Mouse (Mus musculus): ENCODE measurements at regions not wholly inside any gene's neighbourhood (a gene's known extent, or its start where the extent isn't known, plus 50 kb on each side); places are given as distances from the start of the nearest gene placed in this dataset.
A peak's percentile ranks its signal among the peaks of the same experiment; 100 is the strongest.
"Not testable (repeated sequence)": the region's sequence is repeated elsewhere in the genome, so short reads cannot be mapped to it uniquely, and the experiment has no call there.

DNA sequence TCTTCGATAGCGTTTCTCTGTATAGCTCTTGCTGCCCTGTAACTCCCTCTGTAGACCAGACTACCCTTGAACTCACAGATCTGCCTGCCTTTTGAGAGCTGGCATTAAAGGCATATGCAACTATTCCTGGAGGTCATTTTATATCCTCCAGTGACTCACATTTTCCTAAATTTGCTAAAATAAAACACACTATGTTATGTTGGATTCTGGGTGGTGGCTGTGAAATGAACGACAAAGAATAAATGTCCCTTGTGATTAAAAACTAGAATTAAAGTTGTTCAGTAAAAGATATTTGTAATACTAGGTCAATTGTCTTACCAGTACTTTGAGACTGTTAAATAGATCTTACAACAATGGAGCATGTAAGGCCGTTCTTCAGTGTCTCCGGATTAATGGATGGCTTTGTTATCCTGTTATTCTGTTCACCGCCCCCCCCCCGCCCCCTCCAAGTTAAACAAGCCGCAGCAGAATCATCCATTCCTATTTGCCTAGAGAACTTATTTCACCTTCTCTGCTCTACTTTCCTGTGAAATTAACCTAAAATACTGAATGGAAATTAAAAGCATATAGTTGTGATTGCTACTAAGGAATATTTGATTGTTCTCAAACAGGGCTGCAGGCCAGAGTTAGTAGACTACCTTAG, 240.4 kb downstream of the Mef2c start:
- DNase-seq, result no peak

DNA sequence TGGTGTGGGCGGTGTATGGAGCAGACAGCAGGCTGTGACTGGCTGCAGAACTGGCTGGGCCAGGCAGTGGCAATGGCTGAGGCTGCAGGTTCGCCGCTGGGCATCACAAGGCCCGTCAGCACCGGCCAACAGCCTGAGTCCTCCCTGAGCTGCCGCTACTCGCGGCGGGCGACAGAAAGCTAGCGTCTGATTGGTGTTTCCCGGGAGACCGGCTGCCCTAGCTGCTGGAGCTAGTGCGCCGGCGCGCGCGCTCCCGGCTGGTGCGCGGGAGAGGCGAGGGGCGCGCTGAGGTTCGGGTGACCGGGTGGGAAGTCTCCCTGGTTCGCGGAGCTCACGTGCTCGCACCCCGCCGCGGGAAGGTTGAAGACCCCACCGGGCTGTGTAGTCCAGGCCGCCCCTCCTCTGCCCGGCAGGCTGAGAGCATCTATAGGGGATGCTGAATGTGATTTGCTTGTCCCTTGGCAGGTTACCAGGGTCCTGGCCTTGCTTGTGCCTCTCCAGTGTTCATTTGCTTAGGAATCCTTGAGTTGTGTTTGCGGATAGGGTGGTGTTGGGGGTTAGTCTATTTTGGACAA, 241.2 kb downstream of the Mef2c start:
- peak; percentile 74 for DNase-seq

DNA sequence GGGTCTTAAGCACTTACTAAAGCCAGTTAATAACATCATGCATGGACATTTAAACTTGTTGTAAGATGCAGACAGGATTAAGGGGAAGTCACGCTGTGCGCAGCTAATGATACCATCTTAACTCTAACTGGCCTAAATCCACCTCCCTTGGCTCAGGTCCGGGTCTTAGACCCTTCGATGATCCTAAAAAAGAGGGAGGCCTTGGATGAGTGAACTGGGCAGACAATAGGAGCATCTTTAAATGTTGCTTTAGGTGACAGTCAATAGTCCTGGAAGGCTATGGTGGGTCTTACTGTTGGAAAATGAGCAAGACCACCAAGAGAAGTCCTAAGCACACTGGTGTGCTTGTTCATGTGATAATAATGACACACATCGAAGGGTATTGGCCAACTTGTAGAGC, 242.1 kb downstream of the Mef2c start:
- DNase-seq, result no peak

DNA sequence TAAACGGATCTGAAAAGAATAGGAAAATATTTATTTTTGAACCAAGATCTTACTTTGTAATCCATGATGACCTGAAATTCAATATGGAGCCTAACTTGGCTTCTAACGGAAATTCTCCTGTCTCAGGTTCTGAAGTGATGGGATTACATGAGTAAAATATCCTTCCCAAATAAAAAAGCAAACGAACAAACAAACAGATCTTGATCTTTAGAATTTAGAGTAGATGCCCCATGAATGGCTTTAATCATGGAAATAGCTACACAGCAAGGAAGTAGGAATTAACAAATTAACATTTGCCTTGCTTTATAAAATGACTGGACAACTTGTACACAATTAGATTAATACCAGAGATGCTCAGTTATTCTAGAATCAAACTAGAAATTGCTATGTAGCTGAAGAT, 243.8 kb downstream of the Mef2c start:
- no peak for DNase-seq

DNA sequence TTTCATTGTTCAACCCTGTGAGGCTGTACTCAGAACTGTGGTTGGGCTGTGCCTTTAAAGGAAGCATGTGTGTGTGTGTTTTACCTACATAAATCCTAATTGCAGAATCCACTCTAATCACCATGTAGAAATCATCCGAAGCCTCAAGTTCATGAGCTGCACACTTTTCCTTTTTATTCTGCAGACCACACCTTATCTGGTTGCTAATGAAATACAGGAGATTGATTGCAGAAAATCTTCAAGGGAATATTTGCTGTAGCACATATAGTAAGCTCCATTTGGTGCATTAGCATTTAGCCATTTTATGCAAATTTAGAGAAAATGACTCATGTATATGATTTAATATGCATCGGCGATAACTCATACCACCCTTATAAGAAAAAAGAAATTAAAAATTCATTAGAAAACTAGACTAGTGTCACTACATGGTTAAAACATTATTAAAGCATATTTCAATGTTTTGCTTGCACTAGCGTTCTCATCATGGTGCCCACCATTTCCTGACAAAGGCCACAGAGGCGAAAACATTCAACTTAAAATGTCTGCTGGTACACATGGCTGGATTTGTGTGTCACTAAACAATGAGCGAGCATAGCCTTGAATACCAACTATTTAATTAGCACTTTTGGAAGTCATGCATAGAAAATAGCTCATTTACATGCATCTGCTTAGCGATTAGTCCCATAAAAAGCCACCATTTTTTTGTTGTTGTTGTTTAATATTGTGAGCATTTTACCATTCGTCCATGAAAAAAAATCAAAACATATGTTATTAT, 245.7 kb downstream of the Mef2c start:
- DNase-seq, result no peak

DNA sequence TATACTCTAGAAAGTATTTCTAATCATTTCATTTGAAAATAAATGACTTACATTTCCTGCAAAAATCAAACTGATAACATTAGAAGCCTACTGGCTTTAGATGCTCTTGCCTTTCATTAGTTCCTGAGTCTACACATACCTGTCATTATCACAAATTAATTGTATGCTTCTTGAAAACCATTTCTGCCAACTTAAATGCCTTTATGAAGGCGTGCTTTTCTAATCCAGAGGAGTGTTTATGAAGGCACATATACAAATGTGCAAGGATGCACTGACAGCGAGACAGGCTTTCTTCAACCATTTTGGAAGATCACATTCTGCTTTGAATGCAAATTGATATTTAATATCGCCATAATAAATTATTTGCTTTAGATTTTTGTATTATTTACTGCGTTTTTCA, 246.6 kb downstream of the Mef2c start:
- DNase-seq, result no peak

DNA sequence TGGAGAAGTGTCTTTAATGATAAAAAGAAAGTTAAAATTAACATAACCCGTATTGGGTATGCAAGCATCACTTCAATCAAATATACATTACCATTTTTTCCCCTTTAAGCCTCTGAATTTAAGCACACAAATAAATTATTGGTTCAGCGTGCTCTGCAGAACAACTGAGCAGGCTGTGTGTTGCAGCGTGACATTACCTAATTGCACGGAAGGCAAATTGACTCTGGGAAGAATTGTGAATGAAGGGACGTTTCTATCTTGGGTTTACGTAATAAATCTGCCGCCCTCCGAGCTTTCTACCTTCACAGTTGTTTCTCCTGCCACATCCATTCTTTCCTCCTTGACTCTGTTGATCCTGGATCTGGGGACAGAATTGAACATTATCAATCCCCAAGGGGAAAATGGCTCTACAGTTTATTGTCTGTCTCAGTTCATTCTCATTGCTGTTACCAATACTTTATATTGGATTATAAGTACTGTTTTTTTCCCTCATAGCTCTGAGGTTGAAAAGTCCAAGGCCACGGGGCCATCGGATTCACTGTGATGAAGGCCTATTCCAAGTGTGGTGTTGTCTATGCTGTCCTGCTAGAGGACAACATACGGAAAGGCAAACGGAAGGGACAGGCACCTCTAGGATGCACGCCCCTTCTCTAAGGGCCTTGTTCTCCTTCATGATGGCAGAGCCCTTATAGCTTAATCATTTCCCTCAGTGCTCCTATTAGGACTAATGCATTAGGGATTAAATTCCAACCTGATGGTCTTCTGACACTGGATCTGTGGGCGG, 256.7 kb downstream of the Mef2c start:
- DNase-seq, result no peak

DNA sequence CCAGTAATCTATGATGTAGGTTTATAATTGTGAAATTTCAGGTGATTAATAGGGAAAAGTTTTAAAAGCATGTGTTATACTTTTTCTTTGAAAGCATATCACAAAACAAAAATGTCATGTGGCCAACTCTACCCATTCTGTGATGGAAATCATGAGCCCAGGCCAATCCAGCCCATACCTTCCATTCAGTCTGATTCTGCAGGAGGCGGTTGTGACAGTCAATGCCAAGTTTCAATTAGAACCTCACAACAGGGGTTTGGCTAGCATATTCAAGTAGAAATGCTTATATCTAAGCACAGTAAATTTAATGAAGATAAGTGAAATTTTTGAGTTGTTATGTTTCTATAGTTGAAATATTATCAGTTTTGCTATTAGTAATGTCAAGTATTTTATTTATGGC, 258.6 kb downstream of the Mef2c start:
- DNase-seq, result no peak

DNA sequence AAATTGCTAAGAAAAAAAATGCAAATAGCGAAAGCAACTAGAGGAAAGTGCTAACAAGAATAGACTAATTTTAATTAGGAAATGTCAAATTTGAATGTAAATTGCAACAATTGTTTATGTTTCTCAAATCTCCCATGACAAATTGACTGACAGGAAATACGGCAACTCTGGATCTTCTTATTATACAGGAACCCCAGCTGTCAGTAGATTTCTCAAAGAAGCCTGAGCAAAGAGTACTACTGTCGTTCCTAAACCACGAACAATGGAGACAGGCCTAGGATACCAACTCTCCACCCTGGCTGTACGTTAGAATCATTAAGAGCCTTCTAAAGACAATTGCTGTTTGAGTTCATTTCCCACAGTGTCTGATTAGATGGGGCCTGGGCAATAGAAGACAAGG, 259.5 kb downstream of the Mef2c start:
- not testable (repeated sequence) for DNase-seq

DNA sequence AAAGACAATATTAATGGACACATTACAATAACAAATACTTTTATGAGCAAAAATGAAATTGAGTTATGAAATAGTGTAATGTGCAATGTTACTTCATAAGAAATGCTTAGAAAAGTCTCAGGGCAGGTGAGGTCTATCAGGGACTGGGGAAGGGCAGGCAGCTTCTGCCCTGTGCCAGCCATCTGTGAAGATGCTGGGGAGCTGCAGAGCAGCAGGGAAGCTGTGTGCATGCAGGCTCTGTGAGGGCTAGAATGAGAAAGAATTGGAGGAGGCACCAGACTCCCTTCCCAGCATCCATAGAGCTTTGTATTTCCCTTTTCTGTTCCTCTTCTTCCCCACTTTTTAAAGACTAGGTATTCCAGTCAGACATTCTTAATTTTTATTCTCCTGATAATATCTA, 281.8 kb downstream of the Mef2c start:
- DNase-seq, result no peak

DNA sequence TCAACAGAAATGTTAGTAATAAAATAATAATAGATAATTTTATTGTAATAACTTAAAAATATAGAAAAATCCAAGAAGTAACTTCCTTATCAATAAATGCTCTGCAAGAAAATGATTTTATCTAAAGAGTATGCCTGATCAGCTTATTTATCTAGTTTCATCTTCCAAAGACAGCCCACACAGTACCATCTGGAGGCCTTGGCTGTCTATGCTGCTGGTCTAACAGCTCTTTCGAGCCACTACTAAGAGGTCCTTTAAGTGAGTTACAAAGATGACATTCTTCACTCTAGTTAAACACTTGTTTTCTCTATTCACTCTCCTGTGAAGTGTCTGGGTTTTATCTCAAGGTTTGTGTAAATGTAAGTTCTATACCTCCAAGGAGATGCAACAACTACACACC, 305.7 kb downstream of the Mef2c start:
- no peak for DNase-seq

DNA sequence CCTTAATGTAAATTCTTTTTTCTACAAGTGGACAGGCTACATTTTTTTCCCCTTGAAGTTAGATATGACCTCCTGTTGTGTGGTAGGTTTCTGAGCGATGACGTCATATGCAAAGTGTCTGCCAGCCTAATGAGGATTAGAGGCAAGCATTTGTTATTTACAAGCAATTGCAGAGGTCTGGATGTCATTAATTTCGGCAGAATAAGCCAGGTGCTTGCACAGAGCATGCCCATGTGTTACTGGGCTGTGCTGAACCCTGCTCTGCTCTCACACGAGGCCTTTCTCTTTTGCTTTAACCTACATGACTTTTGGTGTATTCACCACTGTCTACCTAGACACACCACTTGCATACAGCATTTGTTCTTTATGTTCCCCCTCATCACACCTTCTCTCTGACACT, 316.5 kb downstream of the Mef2c start:
- no peak for DNase-seq

DNA sequence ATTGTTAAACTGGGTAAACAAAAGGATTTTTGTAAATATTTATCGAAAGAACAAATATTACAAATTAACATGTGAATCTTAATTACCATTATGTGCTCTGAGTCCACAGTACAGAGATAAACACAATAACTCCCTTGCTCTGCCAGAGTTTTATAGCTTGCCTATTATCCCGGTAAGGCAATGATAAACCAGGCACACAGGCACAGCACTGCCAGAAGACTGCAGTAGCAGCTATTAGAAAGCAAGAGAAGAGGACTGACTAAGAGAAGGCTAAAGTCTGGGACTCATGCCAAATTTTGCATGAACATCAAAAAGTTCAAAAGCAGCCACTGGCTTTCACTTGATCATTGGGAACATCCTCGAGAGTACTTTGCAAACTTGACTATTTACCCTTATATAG, 316.9 kb downstream of the Mef2c start:
- no peak for DNase-seq

DNA sequence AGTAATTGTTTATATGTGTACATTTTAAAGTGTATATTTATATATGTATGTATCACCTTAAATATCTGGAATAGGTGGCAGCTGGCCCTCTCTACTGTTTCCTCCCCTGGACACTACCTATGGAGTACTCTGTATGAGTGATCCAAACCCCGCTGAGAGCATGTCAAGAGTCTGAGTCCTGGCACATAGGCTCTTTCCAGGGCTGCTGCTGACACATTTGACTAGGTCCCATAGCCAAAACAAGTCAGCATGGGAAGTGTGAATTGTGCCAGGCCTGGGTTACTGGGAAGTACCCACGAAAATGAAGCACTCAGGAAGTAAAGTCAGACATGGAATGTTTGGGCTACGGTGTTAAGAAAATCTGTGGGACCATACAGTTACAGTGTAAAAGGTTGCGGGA, 321.1 kb downstream of the Mef2c start:
- DNase-seq, result no peak

DNA sequence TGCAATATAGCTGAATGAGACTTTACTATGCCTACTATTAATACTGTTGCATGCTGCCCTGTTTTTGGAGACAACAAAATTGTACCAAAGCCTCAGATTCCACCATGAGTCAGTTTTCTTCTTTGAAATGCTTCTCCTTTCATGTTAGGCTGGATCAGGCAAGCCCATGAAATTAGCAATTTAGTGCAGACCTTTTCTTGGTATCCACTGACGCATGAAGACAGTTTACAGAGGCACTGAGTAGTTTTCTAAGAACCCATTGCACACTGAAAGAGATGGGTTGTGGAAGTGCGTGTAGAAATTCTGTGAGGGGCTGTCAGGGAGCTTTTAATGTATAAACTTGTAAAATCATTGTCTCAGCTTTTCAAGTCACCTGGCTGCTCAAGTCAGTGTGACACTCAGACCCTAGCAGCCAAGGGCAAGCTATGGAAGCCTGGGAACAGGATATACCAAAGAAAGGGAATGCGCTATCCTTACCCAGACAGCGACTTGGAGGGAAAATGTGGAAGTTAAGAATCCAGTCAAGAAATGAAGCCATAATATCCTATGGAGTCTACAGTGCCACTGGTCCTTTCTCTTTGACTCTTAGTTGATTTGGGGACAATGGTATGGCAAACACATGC, 323.1 kb downstream of the Mef2c start:
- no peak for DNase-seq

DNA sequence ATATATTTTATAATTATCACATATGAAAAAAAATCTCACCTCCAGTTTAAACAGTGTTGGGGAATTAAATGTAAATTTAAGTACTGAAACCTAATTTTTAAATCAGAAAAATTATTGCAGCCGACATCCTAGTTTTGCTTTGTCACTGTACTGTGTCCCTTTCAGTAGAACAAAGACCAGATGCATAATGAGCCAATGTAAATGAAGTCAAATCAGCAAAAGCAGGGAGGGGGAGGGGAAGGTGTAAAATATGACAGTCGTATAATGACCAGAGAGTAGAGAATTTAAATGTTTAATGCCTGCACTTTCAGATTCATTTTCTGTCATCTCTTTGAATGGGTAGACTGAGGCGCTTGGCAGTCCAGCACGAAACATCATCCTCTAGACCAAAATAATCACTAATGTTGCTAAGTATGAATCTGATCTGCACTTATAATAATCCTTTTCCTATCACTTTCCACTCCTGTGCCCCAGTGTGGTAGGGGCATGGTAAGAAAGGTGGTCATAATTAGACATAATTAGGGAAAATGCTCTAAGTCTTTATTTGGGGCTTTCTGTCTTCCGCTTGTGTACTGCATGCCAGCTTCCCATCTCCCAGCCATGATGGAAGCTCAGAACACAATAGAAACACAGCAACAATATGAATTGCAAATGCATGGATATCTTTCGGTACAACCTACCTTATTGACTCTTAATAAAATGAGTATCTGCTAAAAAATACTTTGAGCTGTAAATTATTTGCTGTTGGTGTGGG, 356.0 kb upstream of the Tmem161b start:
- DNase-seq, result no peak

DNA sequence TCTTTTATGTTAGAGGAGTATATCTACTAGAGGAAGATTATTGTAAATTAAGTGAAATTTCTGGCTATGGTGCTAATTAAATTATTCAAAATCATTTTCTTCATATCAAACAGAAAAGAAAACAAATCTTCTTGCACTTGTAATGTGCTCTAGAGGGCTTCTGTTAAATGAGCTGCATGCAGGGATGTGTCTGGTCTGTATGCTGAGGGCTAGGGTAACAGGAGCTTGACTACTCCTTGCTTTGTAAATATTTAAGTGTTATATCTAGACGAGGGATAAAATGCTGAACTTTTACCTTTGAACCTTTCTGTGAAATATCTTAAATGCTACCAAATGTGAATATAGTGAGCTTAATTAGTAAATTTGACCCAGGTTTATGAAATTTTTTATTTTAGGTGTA, 354.9 kb upstream of the Tmem161b start:
- no peak for DNase-seq

DNA sequence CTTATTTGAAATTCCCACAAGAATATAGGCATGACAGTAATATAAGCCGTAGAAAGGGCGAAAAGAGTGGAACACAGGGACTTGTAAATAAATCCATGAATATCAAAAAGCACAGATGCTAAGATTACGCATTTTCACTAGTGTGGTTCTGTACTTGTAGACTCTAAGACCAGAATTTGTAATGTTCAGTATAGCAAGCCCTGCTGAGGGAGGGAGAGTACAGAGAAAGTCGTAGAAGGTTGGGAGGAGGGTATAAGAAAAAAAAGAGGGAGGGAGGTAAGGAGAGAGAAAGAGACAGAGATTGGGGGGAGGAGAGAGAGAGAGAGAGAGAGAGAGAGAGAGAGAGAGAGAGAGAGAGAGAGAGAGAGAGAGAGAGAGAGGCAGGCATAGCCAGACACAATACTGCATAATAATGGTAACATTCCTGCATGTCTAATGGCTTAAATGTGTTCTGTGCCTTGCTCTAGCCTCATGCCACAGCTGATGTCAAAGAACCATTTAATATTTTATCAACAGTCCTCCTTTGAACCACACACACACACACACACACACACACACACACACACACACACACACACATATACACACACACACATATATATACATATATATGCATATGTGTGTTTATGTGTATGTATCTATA, 354.1 kb upstream of the Tmem161b start:
- DNase-seq, result no peak

DNA sequence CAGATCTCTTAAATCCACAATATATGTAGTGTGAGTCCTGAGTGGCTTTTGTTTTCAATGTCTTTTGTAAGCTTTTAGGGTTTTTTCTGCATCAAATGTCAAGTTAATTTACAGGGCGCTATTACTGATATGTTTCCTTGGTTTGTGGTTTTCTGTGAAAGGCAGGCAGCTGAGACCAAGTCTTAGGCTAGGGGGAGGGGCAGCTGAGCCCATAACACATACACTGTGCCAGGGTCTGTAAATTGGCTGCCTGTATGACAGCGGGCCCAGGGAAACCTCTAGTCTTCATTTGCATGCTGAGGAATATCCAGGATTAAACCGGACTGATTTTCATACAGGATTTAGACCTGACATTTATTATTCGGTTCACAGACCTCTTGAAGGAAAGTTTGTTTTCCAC, 353.2 kb upstream of the Tmem161b start:
- no peak for DNase-seq

DNA sequence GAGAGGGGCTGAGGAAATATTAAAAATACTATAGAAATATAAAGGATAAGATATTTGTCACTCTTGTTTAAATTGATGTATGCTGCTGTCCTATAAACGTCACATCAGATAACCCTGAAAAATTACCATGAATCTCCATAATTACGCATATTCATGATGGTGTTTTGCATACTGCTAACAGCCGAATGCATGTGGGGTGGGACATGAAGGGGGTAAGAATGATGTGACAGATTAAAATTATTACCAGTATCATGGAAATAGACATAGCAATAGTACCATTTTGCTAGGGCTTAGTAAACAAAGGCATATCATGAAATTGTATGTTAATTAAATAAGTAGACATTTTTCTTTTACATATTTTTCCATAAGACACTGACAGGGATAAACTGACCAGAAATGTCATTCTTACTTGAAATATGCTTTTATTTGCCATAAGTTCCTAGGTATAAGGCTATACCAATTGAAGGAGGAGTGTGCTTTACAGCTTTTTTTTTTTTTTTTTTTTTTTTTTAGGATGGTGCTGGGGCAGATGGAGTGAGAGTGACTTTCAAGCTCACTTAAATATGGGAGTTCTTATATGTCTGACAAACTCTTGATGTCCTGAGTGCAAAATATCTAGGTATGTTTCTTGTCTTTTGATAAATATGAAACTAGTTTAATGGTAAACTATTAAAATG, 349.8 kb upstream of the Tmem161b start:
- DNase-seq, result no peak

DNA sequence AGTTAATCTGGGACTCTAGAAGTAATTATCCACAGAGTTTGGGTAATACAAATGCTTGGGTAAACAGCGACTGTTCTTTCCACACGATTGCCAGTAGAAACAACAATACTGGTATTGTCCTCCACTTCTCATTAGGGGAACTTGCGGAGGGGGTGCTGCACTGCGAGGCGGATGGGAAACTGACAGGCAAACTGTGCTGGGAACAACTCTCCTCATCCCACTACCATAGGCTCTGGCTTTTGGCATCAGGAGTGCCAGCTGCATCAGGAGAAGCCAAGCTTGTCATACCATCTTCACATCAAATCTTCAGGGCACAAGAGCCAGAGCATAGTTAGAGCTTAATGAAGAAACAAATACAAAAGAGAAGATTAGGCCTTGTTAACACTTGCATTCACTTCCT, 349.2 kb upstream of the Tmem161b start:
- DNase-seq, result no peak
